Mouse (Mus musculus): ENCODE measurements around the gene Abcc2. TPM values are rescaled to one million over a fixed set of nuclear protein-coding genes. Genes with fewer than 3 reads are reported as not detected.

Abcc2 gene
- polyA plus RNA-seq, 1 experiment from 2014 or later: 5.1 TPM

DNA sequence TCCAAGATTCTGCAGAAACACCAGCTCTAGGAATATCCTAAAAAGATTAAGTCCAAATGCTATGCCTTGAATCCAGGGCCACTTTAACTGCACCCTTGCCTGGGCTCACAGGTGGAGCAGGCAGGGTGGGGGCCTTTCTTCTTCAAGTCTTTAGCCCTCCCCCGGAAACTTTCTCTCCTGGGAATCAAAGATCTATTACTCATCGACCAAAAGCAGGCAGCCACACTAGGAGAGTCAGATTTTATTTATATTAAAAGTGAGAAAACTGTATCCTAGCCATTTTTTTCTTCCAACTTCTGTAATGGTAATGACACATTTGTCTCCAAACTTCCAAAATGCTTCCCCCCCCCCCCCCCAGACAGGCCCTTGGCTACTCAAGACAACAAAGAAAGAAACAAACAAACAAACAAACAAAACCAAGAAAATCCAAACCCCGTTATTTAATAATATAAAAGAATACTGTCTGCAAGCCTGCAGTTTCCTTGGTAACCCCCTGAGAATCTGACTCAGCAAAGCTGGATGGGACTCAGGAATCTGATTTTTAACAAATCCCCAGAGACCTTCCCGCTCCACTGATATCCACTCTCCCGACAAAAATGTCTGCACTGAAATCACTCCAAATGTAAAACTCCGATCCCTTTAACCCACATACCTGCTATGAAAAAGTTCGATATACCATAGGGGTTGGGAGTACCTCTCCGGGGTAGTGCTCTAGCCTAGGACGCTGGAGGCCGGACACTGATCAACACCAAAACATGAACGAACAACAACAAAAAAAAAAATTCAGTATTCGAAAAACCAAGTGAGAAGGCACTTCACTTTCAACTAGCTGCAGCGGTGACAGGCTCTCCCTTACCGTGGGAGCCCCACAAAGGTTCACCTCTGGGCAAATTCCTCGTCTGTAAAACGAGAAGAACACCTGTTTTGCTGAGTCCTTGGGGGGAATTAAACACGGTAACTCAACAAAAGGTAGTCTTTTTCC is 96.4 kb downstream of the Abcc2 start:
- DNase-seq (ENCODE audit: low spot score) (no peak), ATAC-seq (replicated peaks; ENCODE audit: low FRiP score) (no peak)
- H3K4me3 ChIP-seq (ENCODE audit: low read depth, low read length): peak overlapping the region; percentile 53
- 28% methylated on average over 17 of the region's 17 CpGs for WGBS
- H3K4me2 ChIP-seq: peak overlapping the region; percentile 59
- no peak overlapping the region for H3K9ac ChIP-seq (ENCODE audit: low read depth, low read length)
- peaks cover 7% of the 10 kb centered on the region; the same call in 1 of the 2 replicates for H3K4me1 ChIP-seq (replicated peaks; ENCODE audit: control insufficient read depth, insufficient read depth, low read length)
- no peaks in the 10 kb centered on the region for H3K9me3 ChIP-seq (ENCODE audit: control insufficient read depth, low read length)
- H3K36me3 ChIP-seq (ENCODE audit: control insufficient read depth, insufficient read depth, low read length): no peaks in the 10 kb centered on the region
- H3K27me3 ChIP-seq (replicated peaks; ENCODE audit: control insufficient read depth, insufficient read depth, low read length): peaks cover 7% of the 10 kb centered on the region
- H3K27ac ChIP-seq (ENCODE audit: low read depth, low read length): no peak overlapping the region

DNA sequence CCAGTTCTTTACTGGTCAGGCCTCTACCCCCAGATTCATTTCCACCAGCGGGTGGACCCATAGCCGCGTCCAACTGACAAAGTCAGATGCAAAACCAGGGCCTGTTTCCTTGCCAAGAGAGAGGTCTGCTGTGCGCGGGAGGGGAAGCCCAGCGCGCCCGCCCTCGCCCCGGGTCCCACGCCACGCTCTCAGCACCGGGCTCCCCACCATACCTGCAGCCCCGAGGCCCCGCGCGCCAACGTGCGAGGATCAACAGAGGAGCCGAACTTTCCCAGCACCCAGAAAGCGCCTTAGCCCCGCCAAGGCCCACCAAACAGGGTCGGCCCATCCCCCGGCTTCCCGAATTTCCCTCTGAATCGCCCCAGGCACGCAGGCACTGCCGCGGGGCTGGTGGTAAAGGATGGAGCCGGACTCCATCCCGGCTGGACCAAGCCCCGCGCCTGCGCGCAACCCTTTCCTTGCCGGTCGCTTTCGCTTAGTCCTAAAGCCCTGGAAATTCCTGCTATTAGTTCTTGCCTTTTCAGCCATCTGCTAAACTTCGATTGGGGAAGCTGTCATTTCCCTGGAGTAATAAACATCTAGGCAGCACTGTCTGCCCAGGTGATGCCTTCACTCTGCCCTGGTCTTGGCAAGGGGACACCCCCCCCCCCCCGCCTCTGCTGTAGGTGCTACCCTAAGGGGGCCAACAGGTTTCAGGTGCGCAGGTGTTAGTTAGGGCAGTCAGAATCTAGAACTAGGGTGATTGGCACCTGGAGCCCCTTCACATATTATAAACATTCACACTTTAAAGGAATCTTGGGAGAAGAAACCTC is 97.6 kb downstream of the Abcc2 start:
- Histone ChIP-seq H3K9me3 (ENCODE audit: control insufficient read depth, low read length) (no peaks in the 10 kb centered on the region), H3K4me3 (ENCODE audit: low read depth, low read length) (peak overlapping the region; percentile 53), H3K4me1 (replicated peaks; ENCODE audit: control insufficient read depth, insufficient read depth, low read length) (peaks cover 7% of the 10 kb centered on the region), H3K36me3 (ENCODE audit: control insufficient read depth, insufficient read depth, low read length) (no peaks in the 10 kb centered on the region), H3K9ac (ENCODE audit: low read depth, low read length) (peak overlapping the region; percentile 49), H3K27ac (ENCODE audit: low read depth, low read length) (0 out of 2 replicates have a peak overlapping the region, but pooled peaks have one; percentile 34), H3K27me3 (replicated peaks; ENCODE audit: control insufficient read depth, insufficient read depth, low read length) (peaks cover 7% of the 10 kb centered on the region), H3K4me2 (peak overlapping the region; percentile 59)
- DNase-seq (ENCODE audit: low spot score) (peak; percentile 79), ATAC-seq (replicated peaks; ENCODE audit: low FRiP score) (0 out of 2 replicates have a peak, but pooled peaks have one; percentile 43)
- WGBS: 2% methylated on average over 41 of the region's 41 CpGs

DNA sequence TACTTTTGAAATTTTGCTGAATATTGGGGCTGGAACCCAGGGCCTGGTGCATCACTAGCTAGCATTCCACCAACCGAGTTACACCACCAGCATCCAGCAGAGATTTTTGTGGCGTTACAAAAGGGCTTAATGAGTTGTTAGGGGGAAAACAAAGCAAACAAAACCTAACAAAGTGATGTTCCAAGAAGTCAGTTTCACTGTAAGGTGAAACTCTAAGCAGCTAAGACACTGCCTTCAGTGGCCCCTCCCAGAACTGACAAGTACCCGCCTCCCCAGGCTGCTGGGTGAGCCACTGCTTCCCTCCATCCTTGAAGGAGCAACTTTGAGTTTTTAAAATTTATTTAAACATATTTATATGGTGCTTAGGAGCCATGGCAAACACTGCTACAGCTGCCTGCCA is 98.4 kb downstream of the Abcc2 start:
- peaks cover 7% of the 10 kb centered on the region for H3K27me3 ChIP-seq (replicated peaks; ENCODE audit: control insufficient read depth, insufficient read depth, low read length)
- H3K4me1 ChIP-seq (replicated peaks; ENCODE audit: control insufficient read depth, insufficient read depth, low read length): peaks cover 7% of the 10 kb centered on the region
- H3K4me2 ChIP-seq: no peak overlapping the region
- no peak for DNase-seq (ENCODE audit: low spot score)
- H3K9ac ChIP-seq (ENCODE audit: low read depth, low read length): no peak overlapping the region
- no peak overlapping the region for H3K27ac ChIP-seq (ENCODE audit: low read depth, low read length)
- 26% methylated on average over 3 of the region's 3 CpGs for WGBS
- H3K4me3 ChIP-seq (ENCODE audit: low read depth, low read length): no peak overlapping the region
- no peaks in the 10 kb centered on the region for H3K36me3 ChIP-seq (ENCODE audit: control insufficient read depth, insufficient read depth, low read length)
- H3K9me3 ChIP-seq (ENCODE audit: control insufficient read depth, low read length): no peaks in the 10 kb centered on the region
- no peak for ATAC-seq (replicated peaks; ENCODE audit: low FRiP score)

DNA sequence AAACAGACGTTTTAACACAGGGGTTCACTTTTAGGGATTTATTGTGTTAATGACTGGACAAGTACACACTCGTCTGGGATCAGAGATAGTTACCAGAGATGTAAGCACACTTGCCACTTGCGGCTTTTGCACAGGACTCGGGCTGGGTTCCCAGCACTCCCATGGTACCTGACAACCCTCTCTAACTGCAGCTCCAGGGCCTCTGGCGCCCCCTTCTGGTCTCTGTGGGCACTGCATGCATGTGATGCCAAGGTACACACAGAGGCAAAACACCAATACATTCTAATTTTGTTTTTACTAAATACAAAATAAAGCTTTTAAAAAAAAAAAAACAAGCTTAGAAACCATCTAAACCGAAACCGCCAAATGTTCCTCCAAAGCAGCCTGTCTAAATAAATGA is 99.6 kb downstream of the Abcc2 start:
- ATAC-seq (replicated peaks; ENCODE audit: low FRiP score) (no peak), DNase-seq (ENCODE audit: low spot score) (no peak)
- no peak overlapping the region for H3K4me3 ChIP-seq (ENCODE audit: low read depth, low read length)
- no peak overlapping the region for H3K9ac ChIP-seq (ENCODE audit: low read depth, low read length)
- no peaks in the 10 kb centered on the region for H3K9me3 ChIP-seq (ENCODE audit: control insufficient read depth, low read length)
- H3K4me2 ChIP-seq: no peak overlapping the region
- peaks cover 7% of the 10 kb centered on the region for H3K27me3 ChIP-seq (replicated peaks; ENCODE audit: control insufficient read depth, insufficient read depth, low read length)
- peaks cover 7% of the 10 kb centered on the region for H3K4me1 ChIP-seq (replicated peaks; ENCODE audit: control insufficient read depth, insufficient read depth, low read length)
- no peaks in the 10 kb centered on the region for H3K36me3 ChIP-seq (ENCODE audit: control insufficient read depth, insufficient read depth, low read length)
- 82% methylated on average over 7 of the region's 7 CpGs for WGBS
- no peak overlapping the region for H3K27ac ChIP-seq (ENCODE audit: low read depth, low read length)

DNA sequence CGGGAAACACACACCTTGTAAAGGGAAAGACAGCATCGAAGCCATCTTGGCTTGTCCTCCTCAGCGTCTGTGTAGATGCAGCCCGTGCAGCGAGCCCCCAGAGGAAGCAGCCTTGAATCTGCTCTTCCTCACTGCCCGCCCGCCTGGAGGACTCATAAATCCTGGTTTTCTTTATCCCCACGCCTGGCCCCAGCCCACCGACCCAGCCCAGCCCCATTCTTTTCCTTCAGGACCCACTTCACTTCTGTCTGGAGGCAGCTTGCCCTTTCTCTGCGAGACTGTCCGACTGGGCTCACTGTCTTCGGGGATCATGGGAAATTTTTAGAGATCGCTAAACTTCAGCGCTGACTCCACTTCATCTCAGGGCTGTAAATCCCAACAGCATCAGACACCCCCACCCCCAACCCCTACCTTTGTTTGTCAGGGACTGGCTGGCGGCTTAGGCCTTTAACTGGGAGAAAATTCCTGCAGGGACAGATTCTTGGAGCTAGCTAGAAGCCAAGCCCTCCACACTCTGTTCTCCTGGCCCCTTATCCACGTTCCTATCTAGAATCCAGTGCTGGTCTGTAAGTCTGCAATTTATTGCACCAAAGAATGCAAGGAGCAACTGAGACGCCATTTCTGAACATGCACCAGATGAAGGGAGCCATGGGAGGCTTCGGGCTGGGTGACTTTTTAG is 101.0 kb downstream of the Abcc2 start:
- Histone ChIP-seq H3K4me2 (no peak overlapping the region; the same call in 1 of the 2 replicates), H3K4me1 (replicated peaks; ENCODE audit: control insufficient read depth, insufficient read depth, low read length) (peaks cover 7% of the 10 kb centered on the region), H3K4me3 (ENCODE audit: low read depth, low read length) (no peak overlapping the region), H3K36me3 (ENCODE audit: control insufficient read depth, insufficient read depth, low read length) (no peaks in the 10 kb centered on the region), H3K27ac (ENCODE audit: low read depth, low read length) (peak overlapping the region; percentile 52), H3K27me3 (replicated peaks; ENCODE audit: control insufficient read depth, insufficient read depth, low read length) (peaks cover 7% of the 10 kb centered on the region), H3K9ac (ENCODE audit: low read depth, low read length) (no peak overlapping the region), H3K9me3 (ENCODE audit: control insufficient read depth, low read length) (no peaks in the 10 kb centered on the region)
- ATAC-seq (replicated peaks; ENCODE audit: low FRiP score) (no peak), DNase-seq (ENCODE audit: low spot score) (no peak)
- 43% methylated on average over 18 of the region's 18 CpGs for WGBS

DNA sequence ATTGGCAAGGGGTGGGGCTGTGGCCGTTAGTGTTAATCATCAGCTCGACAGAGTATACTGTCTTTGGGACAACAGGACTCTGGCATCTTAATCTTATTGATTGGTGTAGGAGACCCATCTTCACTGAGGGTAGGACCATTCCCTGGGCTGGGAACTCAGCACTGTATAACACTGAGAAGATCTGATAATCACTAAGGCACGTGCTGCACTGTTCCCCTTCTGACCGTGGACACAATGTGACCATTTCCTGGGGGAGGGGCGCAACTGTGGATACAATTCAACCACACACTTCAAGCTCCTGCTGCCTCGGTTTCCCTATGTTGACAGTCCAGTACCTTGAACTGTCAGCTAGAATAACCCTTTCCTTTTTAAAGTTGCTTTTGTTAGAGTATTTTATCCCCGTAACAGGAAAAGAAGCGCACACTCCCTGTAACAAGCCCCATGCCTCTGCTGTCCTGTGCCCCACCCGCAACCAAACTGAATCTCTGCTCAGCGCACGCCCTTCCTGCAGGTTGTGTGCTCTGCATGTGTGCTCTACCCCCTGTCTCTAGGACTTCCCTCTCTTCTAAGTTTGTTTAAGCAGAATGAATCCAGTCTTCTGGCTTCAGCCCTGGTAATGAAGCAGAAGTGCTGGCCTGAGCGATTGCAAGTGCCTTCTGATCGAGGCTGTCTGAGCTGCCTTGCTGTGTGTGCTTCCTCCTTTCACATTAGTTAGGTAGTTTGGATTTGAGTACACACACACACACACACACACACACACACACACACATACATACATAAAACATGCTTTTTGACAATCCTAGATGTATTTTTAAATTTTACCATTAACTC is 102.9 kb downstream of the Abcc2 start:
- Histone ChIP-seq H3K36me3 (ENCODE audit: control insufficient read depth, insufficient read depth, low read length) (no peaks in the 10 kb centered on the region), H3K27me3 (replicated peaks; ENCODE audit: control insufficient read depth, insufficient read depth, low read length) (peaks cover under 1% of the 10 kb centered on the region), H3K4me3 (ENCODE audit: low read depth, low read length) (no peak overlapping the region), H3K4me2 (peak overlapping the region; percentile 14; the same call in 1 of the 2 replicates), H3K9ac (ENCODE audit: low read depth, low read length) (no peak overlapping the region), H3K27ac (ENCODE audit: low read depth, low read length) (no peak overlapping the region), H3K9me3 (ENCODE audit: control insufficient read depth, low read length) (no peaks in the 10 kb centered on the region), H3K4me1 (replicated peaks; ENCODE audit: control insufficient read depth, insufficient read depth, low read length) (peaks cover 5% of the 10 kb centered on the region)
- DNase-seq (ENCODE audit: low spot score): no peak
- no peak for ATAC-seq (replicated peaks; ENCODE audit: low FRiP score)
- WGBS: 44% methylated on average over 13 of the region's 13 CpGs

DNA sequence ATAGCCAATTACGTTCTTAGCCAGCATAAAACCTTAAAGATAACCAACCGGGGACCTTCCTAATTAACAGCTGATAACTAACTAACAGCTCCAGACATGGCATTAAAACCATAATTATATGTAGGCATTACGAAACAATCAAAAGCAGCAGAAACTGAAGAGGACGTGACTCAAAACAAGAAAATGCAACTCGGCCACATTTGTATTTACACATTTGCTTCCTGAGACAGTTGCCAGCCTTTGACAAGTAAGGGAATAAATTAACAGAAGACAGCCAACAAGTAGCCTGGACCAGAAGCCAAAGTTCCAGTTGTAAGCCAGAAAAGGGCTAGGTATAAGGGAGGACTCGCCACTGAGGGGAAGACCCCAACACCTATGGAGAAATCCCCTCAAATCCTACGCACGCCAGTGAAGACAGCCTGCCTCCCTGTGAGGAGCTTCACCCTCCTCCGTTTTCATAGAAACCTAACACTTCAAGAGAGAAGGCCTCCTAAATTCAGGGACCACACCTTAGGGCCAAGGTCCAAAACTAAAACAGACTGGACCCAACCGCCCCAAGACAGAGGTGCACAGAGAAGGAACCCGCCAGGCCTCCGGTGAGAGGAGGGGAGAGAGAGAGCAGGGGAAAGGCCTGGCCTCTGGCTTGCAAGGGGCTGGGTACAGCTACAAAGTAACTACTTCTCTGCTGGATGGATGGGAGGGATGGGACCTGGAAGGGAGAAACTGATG is 104.5 kb downstream of the Abcc2 start:
- no peak overlapping the region for H3K9ac ChIP-seq (ENCODE audit: low read depth, low read length)
- no peaks in the 10 kb centered on the region for H3K36me3 ChIP-seq (ENCODE audit: control insufficient read depth, insufficient read depth, low read length)
- H3K4me2 ChIP-seq: no peak overlapping the region
- H3K27me3 ChIP-seq (replicated peaks; ENCODE audit: control insufficient read depth, insufficient read depth, low read length): no peaks in the 10 kb centered on the region
- H3K27ac ChIP-seq (ENCODE audit: low read depth, low read length): no peak overlapping the region
- no peak overlapping the region for H3K4me3 ChIP-seq (ENCODE audit: low read depth, low read length)
- peaks cover 10% of the 10 kb centered on the region for H3K4me1 ChIP-seq (replicated peaks; ENCODE audit: control insufficient read depth, insufficient read depth, low read length)
- 80% methylated on average over 12 of the region's 12 CpGs for WGBS
- no peak for ATAC-seq (replicated peaks; ENCODE audit: low FRiP score)
- H3K9me3 ChIP-seq (ENCODE audit: control insufficient read depth, low read length): no peaks in the 10 kb centered on the region
- no peak for DNase-seq (ENCODE audit: low spot score)

Measured in liver, embryonic 11.5 days (tissue).